Mouse (Mus musculus) heart, embryonic 13.5 days (tissue): ENCODE measurements around the gene Tsc1. TPM values are rescaled to one million over a fixed set of nuclear protein-coding genes. Genes with fewer than 3 reads are reported as not detected.

Source experiments
- ATAC-seq: fragments of 200-750 bp; cut with Nextera tagmentation; 2 replicates; pipeline ENCODE4 v1.8.0; 2017; ENCODE audit warnings: moderate TSS enrichment; ENCODE audit not compliant: insufficient number of reproducible peaks, low FRiP score, low TSS enrichment; ENCODE audit errors: extremely low read depth
- H3K27ac ChIP-seq: fragments of 300-500 bp; sonication (generic); replicated peaks from 2 replicates; pipeline ENCODE4 v1.5.1; 2015; ENCODE audit warnings: moderate library complexity, mild to moderate bottlenecking, inconsistent platforms
- H3K27me3 ChIP-seq: fragments of 300-500 bp; sonication (generic); replicated peaks from 2 replicates; pipeline ENCODE4 v1.6.1; 2015; ENCODE audit warnings: mild to moderate bottlenecking, inconsistent platforms
- H3K36me3 ChIP-seq: fragments of 300-500 bp; sonication (generic); 2 replicates; pipeline ENCODE4 v1.6.1; 2015; ENCODE audit warnings: mild to moderate bottlenecking, inconsistent platforms
- H3K4me1 ChIP-seq: fragments of 300-500 bp; sonication (generic); 2 replicates; pipeline ENCODE4 v1.6.1; 2015; ENCODE audit warnings: inconsistent platforms
- H3K4me2 ChIP-seq: fragments of 300-500 bp; sonication (generic); 2 replicates; pipeline ENCODE4 v1.6.1; 2015; ENCODE audit warnings: inconsistent platforms, mild to moderate bottlenecking, moderate library complexity
- H3K4me3 ChIP-seq: fragments of 300-500 bp; sonication (generic); 2 replicates; pipeline ENCODE4 v1.5.1; 2015; ENCODE audit warnings: moderate library complexity, mild to moderate bottlenecking, inconsistent platforms
- H3K9ac ChIP-seq: fragments of 300-500 bp; sonication (generic); 2 replicates; pipeline ENCODE4 v1.6.1; 2015; ENCODE audit warnings: inconsistent platforms, mild to moderate bottlenecking, moderate library complexity
- H3K9me3 ChIP-seq: fragments of 300-500 bp; sonication (generic); 2 replicates; pipeline ENCODE4 v1.6.1; 2016; ENCODE audit warnings: inconsistent platforms
- WGBS: fragments of 180-500 bp; shearing (Covaris S2); methylation state at CpG from one replicate; pipeline ENCODE4 v1.1.7; 2015; ENCODE audit warnings: mixed read lengths; 5-methylcytosine and 5-hydroxymethylcytosine counted together
- microRNA-seq: library from miRNA; unstranded; fragments of <30 nt; microRNA quantifications from one replicate; pipeline ENCODE4, GENCODE M21; 2016
- polyA plus RNA-seq: library from polyadenylated mRNA; unstranded; fragments of >200 nt; fragmentation: Nextera tagmentation; extraction: Ambion mirVana; gene quantifications from 2 replicates; pipeline ENCODE4 v1.2.1, GENCODE M21; 2015

Gene Tsc1
- polyA plus RNA-seq, 1 experiment from 2014 or later = 16.2 TPM

DNA sequence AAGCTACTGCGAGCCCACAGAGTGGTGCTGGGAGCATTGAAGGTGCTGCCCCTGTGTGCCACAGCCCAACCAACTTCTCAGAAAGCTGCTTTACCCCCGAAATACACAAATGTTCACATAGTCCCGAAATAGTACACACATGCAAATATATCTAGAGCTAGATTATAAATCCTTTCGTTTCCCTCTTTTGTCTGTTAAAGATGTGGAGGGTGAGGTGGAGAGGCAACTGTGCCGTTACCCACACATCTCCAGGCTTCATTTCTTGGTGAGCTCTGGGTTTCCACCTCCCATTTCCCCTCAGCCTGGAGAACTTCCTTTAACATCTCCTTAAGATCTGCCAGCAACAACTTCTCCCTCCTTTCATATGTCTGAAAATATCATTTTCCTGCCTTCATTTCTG lies 99.1 kb downstream of the Tsc1 start:
- WGBS = 66% methylated on average over 5 of the region's 5 CpGs

More for the DNA sequence above, 99.1 kb downstream of the Tsc1 start:
- Histone ChIP-seq H3K4me1 (no peaks in the 10 kb centered on the region), H3K27ac (no peak overlapping the region), H3K36me3 (no peaks in the 10 kb centered on the region), H3K9me3 (no peaks in the 10 kb centered on the region), H3K27me3 (peaks cover 49% of the 10 kb centered on the region), H3K9ac (no peak overlapping the region), H3K4me3 (no peak overlapping the region), H3K4me2 (no peak overlapping the region)
- ATAC-seq = no peak

Small RNA genes within 50 kb of the gene (microRNA-seq; reads per million reads assigned to microRNA genes)
- gene Gm22824 (not detected), gene Mir3088 (1.6 reads per million)

Other genes starting within 250 kb of the Tsc1 start
- 2.9 and 3.1 TPM in 2 replicates for gene Ppp1r26, start 194.4 kb upstream of the Tsc1 start, polyA plus RNA-seq
- 0.31 TPM in 1 of 2 replicates, not detected in the other for gene 1700007K13Rik, start 174.9 kb upstream of the Tsc1 start, polyA plus RNA-seq
- gene Mrps2, start 173.2 kb upstream of the Tsc1 start, polyA plus RNA-seq = 46.0 and 48.5 TPM in 2 replicates
- 0.25 and 0.47 TPM in 2 replicates for gene Gbgt1, start 144.3 kb upstream of the Tsc1 start, polyA plus RNA-seq
- 1.1 and 1.6 TPM in 2 replicates for gene Gm10134, start 135.1 kb upstream of the Tsc1 start, polyA plus RNA-seq
- 19.2 and 20.3 TPM in 2 replicates for gene Ralgds, start 128.1 kb upstream of the Tsc1 start, polyA plus RNA-seq
- gene Cel, start 77.8 kb upstream of the Tsc1 start, polyA plus RNA-seq = 0.31 TPM in 1 of 2 replicates, not detected in the other
- gene Gtf3c5, start 57.5 kb upstream of the Tsc1 start, polyA plus RNA-seq = 29.8 and 30.9 TPM in 2 replicates
- 2.8 and 4.7 TPM in 2 replicates for gene Gfi1b, start 19.2 kb upstream of the Tsc1 start, polyA plus RNA-seq
- 0.59 and 1.2 TPM in 2 replicates for gene Spaca9, start 58.5 kb downstream of the Tsc1 start, polyA plus RNA-seq
- 0.37 and 0.90 TPM in 2 replicates for gene Ak8, start 58.9 kb downstream of the Tsc1 start, polyA plus RNA-seq
- gene Gtf3c4, start 199.1 kb downstream of the Tsc1 start, polyA plus RNA-seq = 6.7 and 8.0 TPM in 2 replicates
- 7.7 and 7.8 TPM in 2 replicates for gene Ddx31, start 199.2 kb downstream of the Tsc1 start, polyA plus RNA-seq